Mouse (Mus musculus): ENCODE data around the gene Pcsk1n.

DNA sequence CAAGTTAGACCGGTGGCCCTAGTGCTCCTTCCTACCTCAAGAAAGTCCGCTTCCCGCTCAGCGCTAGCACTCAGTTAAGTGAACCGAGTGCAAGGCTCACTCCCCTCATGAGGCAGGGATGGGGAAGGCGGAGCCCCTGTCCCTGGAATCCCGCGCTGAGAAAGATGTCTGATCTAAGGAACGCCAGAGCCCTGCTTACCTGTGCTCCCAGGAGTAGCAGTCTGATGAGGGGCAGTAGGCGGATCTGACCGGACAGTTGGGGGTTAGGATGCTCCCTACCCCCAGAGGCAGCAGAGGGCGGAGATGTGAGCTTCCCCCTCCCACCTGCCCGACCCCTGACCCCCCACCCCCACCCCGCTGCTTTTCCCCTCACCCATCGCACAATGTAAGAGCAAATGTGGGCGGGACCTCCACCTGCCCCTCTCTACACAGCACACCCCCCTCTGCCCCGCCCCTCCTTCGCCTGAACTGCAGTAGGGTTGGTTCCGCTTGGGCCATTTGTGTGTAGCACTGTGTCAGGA is 8.7 kb downstream of the Pcsk1n start, which contains the start of gene Eras:
- TF ChIP-seq CTCF (IDR thresholded peaks at IDR 0.05; ENCODE audit: low read depth) (no peak), EP300 (IDR thresholded peaks at IDR 0.05; ENCODE audit: low read depth) (no peak)
